Mouse (Mus musculus): ENCODE measurements around the gene Orai2.
A peak's percentile ranks its signal among the peaks of the same experiment; 100 is the strongest.
"Not testable (repeated sequence)": the region's sequence is repeated elsewhere in the genome, so short reads cannot be mapped to it uniquely, and the experiment has no call there.

Gene Orai2

GRCm38 (mm10) chr5:136170512-136171362 lies at the start of gene Orai2:
Orai2 (minus strand) TSS chr5:136170713.
- DNase-seq (ENCODE audit: low spot score in 2 of 2): peak; percentile 74 to 90

- no peak for DNase-seq (ENCODE audit: low spot score in 2 of 2)
These were observed 48.1 kb upstream of the Orai2 start for GRCm38 (mm10) chr5:136218585-136218984.

- DNase-seq (ENCODE audit: low spot score in 2 of 2): no peak
These were observed 47.4 kb upstream of the Orai2 start for GRCm38 (mm10) chr5:136217932-136218381.

- no peak for DNase-seq (ENCODE audit: low spot score in 2 of 2)
These were observed 46.6 kb upstream of the Orai2 start for GRCm38 (mm10) chr5:136217004-136217665.

GRCm38 (mm10) chr5:136215958-136216357 lies 45.4 kb upstream of the Orai2 start:
- DNase-seq (ENCODE audit: low spot score in 2 of 2): peak in 1 of 2 experiments; percentile 35

- DNase-seq (ENCODE audit: low spot score in 2 of 2): no peak
These were observed 44.7 kb upstream of the Orai2 start for GRCm38 (mm10) chr5:136215211-136215610.

- DNase-seq (ENCODE audit: low spot score in 2 of 2): no peak
These were observed 43.2 kb upstream of the Orai2 start for GRCm38 (mm10) chr5:136213716-136214115.

GRCm38 (mm10) chr5:136212716-136213115 lies 42.2 kb upstream of the Orai2 start:
- DNase-seq (ENCODE audit: low spot score in 2 of 2): no peak

- not testable (repeated sequence) for DNase-seq (ENCODE audit: low spot score in 2 of 2)
These were observed 41.0 kb upstream of the Orai2 start for GRCm38 (mm10) chr5:136211341-136212102.

GRCm38 (mm10) chr5:136210549-136210948 lies 40.0 kb upstream of the Orai2 start:
- DNase-seq (ENCODE audit: low spot score in 2 of 2): no peak

GRCm38 (mm10) chr5:136201832-136202231 lies 31.3 kb upstream of the Orai2 start:
- DNase-seq (ENCODE audit: low spot score in 2 of 2): peak; percentile 42 to 54

- no peak for DNase-seq (ENCODE audit: low spot score in 2 of 2)
These were observed 29.0 kb upstream of the Orai2 start for GRCm38 (mm10) chr5:136199526-136199925.

- peak; percentile 94 to 95 for DNase-seq (ENCODE audit: low spot score in 2 of 2)
These were observed 28.2 kb upstream of the Orai2 start, which contains the start of gene Prkrip1 for GRCm38 (mm10) chr5:136198474-136199391. Prkrip1 (minus strand) TSS chr5:136198963.

- no peak for DNase-seq (ENCODE audit: low spot score in 2 of 2)
These were observed 21.4 kb upstream of the Orai2 start for GRCm38 (mm10) chr5:136191870-136192269.

- peak in 1 of 2 experiments; percentile 75 for DNase-seq (ENCODE audit: low spot score in 2 of 2)
These were observed 16.2 kb upstream of the Orai2 start for GRCm38 (mm10) chr5:136186723-136187122.

- DNase-seq (ENCODE audit: low spot score in 2 of 2): no peak
These were observed 13.3 kb upstream of the Orai2 start for GRCm38 (mm10) chr5:136183766-136184165.

GRCm38 (mm10) chr5:136182830-136183229 lies 12.3 kb upstream of the Orai2 start:
- no peak for DNase-seq (ENCODE audit: low spot score in 2 of 2)

- DNase-seq (ENCODE audit: low spot score in 2 of 2): no peak
These were observed 11.5 kb upstream of the Orai2 start for GRCm38 (mm10) chr5:136182049-136182448.

GRCm38 (mm10) chr5:136181197-136181596 lies 10.7 kb upstream of the Orai2 start:
- DNase-seq (ENCODE audit: low spot score in 2 of 2): no peak

GRCm38 (mm10) chr5:136179594-136179993 lies 9.1 kb upstream of the Orai2 start:
- no peak for DNase-seq (ENCODE audit: low spot score in 2 of 2)
